Mouse (Mus musculus) urinary bladder, postnatal 14 days (tissue): ENCODE measurements around the gene Col4a4.

Experiments used
- DNase-seq: peaks from one replicate; pipeline ENCODE4 v3.0.0; 2021; ENCODE audit warnings: low spot score

The Col4a4 gene

GRCm38 (mm10) chr1:82586713-82587399, at the start of gene Col4a4, which contains the start of gene Col4a3:
TSS of gene Col4a4 (minus strand) at chr1:82586849.
TSS of gene Col4a3 (plus strand) at chr1:82586921.
- peak; percentile 27 for DNase-seq

- DNase-seq, result no peak
Observed at GRCm38 (mm10) chr1:82636321-82636720, 49.7 kb upstream of the Col4a4 start.

GRCm38 (mm10) chr1:82635254-82635620, 48.6 kb upstream of the Col4a4 start:
- no peak for DNase-seq

- peak; percentile 56 for DNase-seq
Observed at GRCm38 (mm10) chr1:82634545-82635253, 48.0 kb upstream of the Col4a4 start.

GRCm38 (mm10) chr1:82631169-82631792, 44.6 kb upstream of the Col4a4 start:
- no peak for DNase-seq

GRCm38 (mm10) chr1:82629495-82629894, 42.8 kb upstream of the Col4a4 start:
- DNase-seq, result no peak

- no peak for DNase-seq
Observed at GRCm38 (mm10) chr1:82627652-82628051, 41.0 kb upstream of the Col4a4 start.

- no peak for DNase-seq
Observed at GRCm38 (mm10) chr1:82625474-82625873, 38.8 kb upstream of the Col4a4 start.

- DNase-seq, result no peak
Observed at GRCm38 (mm10) chr1:82624934-82625333, 38.3 kb upstream of the Col4a4 start.

GRCm38 (mm10) chr1:82619981-82620380, 33.3 kb upstream of the Col4a4 start:
- no peak for DNase-seq

- no peak for DNase-seq
Observed at GRCm38 (mm10) chr1:82618592-82618991, 31.9 kb upstream of the Col4a4 start.

GRCm38 (mm10) chr1:82618001-82618400, 31.4 kb upstream of the Col4a4 start:
- no peak for DNase-seq

- DNase-seq, result no peak
Observed at GRCm38 (mm10) chr1:82612061-82612660, 25.5 kb upstream of the Col4a4 start.

GRCm38 (mm10) chr1:82608646-82609262, 22.1 kb upstream of the Col4a4 start:
- DNase-seq, result no peak

GRCm38 (mm10) chr1:82605856-82606255, 19.2 kb upstream of the Col4a4 start:
- DNase-seq, result no peak

GRCm38 (mm10) chr1:82605347-82605746, 18.7 kb upstream of the Col4a4 start:
- DNase-seq, result no peak

GRCm38 (mm10) chr1:82603198-82603950, 16.7 kb upstream of the Col4a4 start:
- no peak for DNase-seq

- DNase-seq, result peak; percentile 63
Observed at GRCm38 (mm10) chr1:82596864-82597596, 10.4 kb upstream of the Col4a4 start.

GRCm38 (mm10) chr1:82590266-82590665, 3.6 kb upstream of the Col4a4 start:
- no peak for DNase-seq

- no peak for DNase-seq
Observed at GRCm38 (mm10) chr1:82585981-82586380, 668 bp downstream of the Col4a4 start.

- no peak for DNase-seq
Observed at GRCm38 (mm10) chr1:82578320-82578719, 8.3 kb downstream of the Col4a4 start.
